Mouse (Mus musculus) gonadal fat pad, adult 2 months (tissue): ENCODE results near the gene Bace1. TPM values are rescaled to one million over a fixed set of nuclear protein-coding genes. Genes with fewer than 3 reads are reported as not detected.

Experiments used
- DNase-seq: peaks from one replicate; pipeline ENCODE4 v3.0.0-alpha.2; 2012; ENCODE audit warnings: low read depth
- polyA plus RNA-seq: library from polyadenylated mRNA; depleted of rRNA; stranded (reverse); fragments of >200 nt; gene quantifications from 2 replicates; pipeline ENCODE4 v1.2.3, GENCODE M21; 2012; rRNA removed

Gene Bace1
- polyA plus RNA-seq, 1 experiment = 24.4 TPM

- DNase-seq = no peak
Measured at GRCm38 (mm10) chr9:45905196-45905595, 66.8 kb downstream of the Bace1 start.

GRCm38 (mm10) chr9:45905811-45906237 is 67.4 kb downstream of the Bace1 start:
- DNase-seq = no peak

GRCm38 (mm10) chr9:45906355-45907077 is 68.1 kb downstream of the Bace1 start, which contains the start of the genes Pcsk7 and Rnf214:
Gene Pcsk7, plus strand, starts transcription at chr9:45906497.
Gene Rnf214, minus strand, starts transcription at chr9:45906911.
- DNase-seq = no peak

GRCm38 (mm10) chr9:45907078-45907428 is 68.7 kb downstream of the Bace1 start:
- DNase-seq = no peak

GRCm38 (mm10) chr9:45910995-45911394 is 72.6 kb downstream of the Bace1 start:
- DNase-seq = no peak

GRCm38 (mm10) chr9:45911673-45912072 is 73.3 kb downstream of the Bace1 start:
- DNase-seq = no peak

Other genes starting within 250 kb of the Bace1 start
- 22.6 and 24.5 TPM in 2 replicates for gene Cep164, start 9.9 kb upstream of the Bace1 start, polyA plus RNA-seq
- 31.8 and 53.0 TPM in 2 replicates for gene Pcsk7, start 67.9 kb downstream of the Bace1 start, polyA plus RNA-seq
- gene Rnf214, start 68.3 kb downstream of the Bace1 start, polyA plus RNA-seq = 15.1 and 17.7 TPM in 2 replicates
- 310 and 445 TPM in 2 replicates for gene Tagln, start 97.5 kb downstream of the Bace1 start, polyA plus RNA-seq
- gene Sidt2, start 116.7 kb downstream of the Bace1 start, polyA plus RNA-seq = 698 and 957 TPM in 2 replicates
- gene Pafah1b2, start 174.1 kb downstream of the Bace1 start, polyA plus RNA-seq = 30.7 and 31.7 TPM in 2 replicates
- gene Sik3, start 174.2 kb downstream of the Bace1 start, polyA plus RNA-seq = 11.7 and 21.0 TPM in 2 replicates